Mouse (Mus musculus): ENCODE measurements at regions not wholly inside any gene's neighbourhood (a gene's known extent, or its start where the extent isn't known, plus 50 kb on each side); places are given as distances from the start of the nearest gene placed in this dataset.
"Not testable (repeated sequence)": the region's sequence is repeated elsewhere in the genome, so short reads cannot be mapped to it uniquely, and the experiment has no call there.

DNA sequence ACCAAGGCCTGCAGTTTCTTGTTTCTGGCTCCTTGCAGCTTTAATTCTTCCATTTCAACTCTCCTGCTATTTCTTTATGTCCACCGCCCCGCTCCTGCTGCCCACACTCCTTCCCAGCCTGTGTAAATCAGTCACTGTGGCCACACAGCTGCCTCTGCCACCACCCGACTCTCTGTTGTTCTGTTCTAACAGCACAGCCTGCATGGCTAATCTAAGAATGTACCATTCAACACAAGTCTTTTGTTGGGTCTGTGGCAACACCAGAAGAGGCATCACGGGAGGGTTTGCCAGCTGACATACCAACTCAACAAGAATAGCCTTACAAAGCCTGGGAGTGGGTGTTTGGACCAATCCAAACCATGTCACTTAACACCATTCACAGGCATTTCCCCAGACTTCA, 264.9 kb upstream of the Pum3 start:
- DNase-seq (ENCODE audit: low read depth, low spot score): no peak

DNA sequence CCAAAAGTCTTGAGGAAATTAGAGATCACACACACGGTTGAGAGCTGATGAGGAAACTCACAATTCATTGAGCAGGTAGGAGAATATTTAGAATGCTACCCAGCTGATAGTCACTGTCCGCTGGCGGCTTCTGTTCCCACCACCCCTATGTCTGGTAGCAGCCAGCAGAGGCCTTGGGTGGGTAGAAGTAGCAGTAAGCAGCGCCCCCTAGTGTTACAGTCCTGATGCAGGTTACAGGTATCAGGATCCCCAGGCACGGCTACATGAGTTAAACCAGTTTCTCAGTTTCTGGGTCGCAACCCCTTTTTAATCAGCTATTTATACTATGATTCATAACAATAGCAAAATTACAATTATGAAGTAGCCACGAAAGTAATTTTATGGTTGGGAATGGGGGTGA, 264.1 kb upstream of the Pum3 start:
- peak; percentile 52 for DNase-seq (ENCODE audit: low read depth, low spot score)

DNA sequence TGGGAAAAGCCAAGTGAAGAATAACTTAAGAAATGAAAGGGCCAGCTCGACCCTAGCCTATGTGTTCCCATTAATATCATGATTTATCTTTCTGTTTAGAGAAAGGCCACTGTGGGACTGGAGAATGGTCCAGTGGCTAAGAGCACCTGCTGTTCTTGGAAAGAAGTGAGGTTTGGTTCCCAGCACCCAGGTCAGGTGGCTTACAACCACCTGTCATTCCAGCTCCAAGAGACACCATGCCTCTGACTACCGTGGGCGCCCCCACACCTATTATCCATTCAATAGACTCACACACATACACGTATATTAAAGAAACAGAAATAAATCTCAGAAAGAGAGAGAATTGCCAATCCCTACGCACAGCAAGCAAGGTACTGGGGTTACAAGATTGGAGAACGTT, 263.3 kb upstream of the Pum3 start:
- DNase-seq (ENCODE audit: low read depth, low spot score): no peak

DNA sequence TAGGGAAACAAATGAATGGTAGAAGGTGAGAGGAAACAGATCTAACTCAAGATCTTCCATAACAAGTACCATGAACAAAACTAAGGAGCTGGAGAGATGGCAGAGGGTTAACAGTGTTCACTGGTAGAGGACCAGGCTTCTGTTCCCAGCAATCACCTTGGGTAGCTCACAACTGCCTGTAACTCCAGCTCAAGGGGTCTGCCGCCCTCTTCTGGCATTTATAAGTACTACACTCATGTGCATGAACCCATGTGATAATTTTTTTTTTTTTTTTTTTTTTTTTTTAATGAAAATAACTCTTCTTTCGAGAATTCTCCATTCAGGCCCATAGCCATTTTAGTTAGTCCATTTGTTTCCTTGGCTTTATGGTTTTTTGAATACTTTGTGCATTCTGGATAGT, 253.8 kb upstream of the Pum3 start:
- peak; percentile 55 for DNase-seq (ENCODE audit: low read depth, low spot score)

DNA sequence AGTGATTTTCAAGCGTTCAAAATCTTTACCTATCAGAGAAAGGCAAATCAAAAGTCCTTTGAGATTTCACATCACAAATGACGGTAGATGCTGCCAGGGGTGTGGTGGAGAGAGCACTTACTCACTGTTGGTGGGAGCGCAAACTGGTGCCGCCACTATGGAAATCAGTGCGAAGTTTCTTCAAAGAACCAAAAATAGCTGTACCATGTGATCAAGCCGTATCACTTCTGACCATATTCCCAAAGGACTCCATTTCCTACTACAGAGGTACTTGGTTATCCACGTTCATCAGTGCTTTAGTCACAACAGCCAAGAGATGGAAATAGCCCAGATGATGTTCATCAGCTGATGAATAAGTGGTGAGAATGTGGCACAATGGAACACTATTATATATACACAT, 249.8 kb upstream of the Pum3 start:
- peak; percentile 78 for DNase-seq (ENCODE audit: low read depth, low spot score)

DNA sequence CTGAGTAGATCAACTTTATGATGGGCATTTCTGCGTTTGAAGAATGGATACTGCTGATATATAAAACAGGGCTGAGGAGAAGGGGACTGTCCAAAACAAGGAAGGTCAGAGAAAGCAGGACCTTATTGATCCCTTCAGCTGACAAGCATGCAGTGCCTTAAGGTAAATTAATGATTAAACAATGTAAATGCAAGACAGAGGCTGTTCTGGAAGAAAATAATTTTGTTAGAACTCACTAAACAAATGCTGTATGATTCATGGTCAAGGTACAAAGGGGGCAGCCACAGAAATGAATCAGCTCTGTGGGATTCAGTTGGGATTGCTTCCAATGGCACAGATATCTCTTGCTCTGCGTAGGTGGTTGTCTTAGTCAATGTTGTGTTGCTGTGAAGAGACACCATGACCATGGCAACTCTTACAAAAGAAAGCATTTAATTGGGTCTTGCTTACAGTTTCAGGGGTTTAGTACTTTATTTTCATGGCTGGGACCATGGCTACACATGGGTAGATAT, 243.1 kb upstream of the Pum3 start:
- no peak for DNase-seq (ENCODE audit: low read depth, low spot score)

DNA sequence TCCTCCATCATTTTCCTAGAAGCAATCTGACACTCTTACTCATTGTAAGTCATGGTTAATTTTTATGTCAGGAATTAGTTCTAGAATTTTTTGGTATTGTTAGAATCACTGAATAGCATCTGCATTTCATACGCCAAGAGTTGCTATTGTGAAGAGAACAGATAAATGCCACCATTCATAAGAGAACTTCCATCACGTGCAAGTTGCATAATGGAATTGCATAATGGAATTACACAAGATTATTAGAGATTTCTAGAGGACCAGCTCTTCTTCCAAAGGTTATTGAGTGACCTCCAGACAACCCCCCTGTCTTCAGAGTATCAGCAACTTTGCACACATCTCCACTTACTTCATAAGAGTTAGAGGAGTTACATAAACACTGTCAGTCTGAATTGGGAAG, 233.7 kb upstream of the Pum3 start:
- DNase-seq (ENCODE audit: low read depth, low spot score): no peak

DNA sequence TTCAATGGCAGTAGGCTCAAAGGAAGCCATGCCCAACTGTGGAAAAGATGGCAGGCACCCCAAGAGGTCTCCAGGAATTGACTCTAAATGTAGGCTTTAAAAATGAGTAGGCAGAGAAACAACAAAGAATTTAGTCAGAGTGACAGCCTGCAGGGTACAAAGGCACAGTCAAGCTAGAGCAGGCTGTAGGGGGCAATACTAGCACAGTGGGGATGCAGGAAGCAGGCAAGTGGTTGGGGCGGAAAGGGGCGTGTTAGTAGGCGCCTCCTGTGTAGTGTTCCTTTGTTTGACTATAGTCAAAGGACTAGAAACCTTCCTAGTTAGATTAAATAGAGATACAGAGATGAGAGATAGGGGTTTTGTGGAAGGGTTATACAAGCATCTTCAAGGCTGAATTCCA, 211.4 kb upstream of the Pum3 start:
- no peak for DNase-seq (ENCODE audit: low read depth, low spot score)

DNA sequence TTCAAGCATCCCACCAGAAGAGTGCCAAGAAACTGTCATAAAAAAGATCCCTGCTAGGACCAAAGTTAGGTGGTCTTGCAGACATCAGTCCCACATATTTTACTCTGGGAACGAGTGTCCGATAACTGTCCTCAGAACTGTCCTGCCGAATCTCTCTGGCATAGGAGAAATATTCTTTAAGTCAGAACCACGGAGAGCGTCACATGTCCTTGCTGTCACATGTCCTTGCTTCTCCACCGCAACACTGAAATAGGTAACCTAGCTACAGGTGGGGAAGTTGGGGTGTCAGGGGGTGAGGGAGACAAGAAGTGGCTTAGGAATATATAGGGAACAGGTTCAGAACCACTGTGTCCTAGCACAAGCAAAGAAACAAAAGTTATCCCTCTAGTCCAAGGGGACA, 203.5 kb upstream of the Pum3 start:
- DNase-seq (ENCODE audit: low read depth, low spot score): no peak

DNA sequence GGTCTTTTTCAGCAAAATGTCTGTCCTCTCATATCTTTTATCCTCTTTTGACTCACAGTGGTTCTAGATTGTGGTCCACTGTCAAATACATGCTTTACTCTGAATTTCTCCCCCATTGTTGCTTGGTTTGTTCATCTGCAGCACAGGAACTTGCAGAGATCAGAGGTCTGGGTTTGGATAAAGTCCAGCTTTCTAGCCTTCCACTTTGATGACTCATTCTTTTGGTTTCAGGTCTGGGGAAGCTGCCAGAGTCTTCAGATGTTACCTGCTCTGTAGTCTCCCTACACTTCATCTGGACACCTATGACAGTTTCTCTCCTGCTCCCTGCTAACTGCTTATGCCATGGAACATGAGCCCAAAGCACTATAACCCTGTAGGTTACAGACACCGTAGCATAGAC, 198.0 kb upstream of the Pum3 start:
- DNase-seq (ENCODE audit: low read depth, low spot score): no peak

DNA sequence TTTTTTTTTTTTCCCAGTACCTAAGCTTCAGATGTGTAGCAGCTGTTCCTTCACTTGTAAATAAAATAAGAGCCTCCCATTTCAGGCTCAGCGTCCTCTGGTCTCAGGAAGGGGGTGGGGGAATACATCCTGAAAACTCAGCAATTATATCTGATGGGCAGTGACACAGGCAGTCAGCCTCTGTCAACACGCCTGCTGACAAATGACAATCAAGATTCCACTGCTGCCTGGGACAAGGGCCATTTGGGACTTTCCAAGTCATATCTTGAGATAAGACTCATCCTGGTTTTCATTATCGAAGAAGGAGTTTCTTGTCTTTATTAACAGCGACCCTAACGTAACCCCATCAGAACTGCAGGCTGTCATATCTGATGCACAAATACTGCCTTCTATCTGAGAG, 187.9 kb upstream of the Pum3 start:
- DNase-seq (ENCODE audit: low read depth, low spot score): no peak

DNA sequence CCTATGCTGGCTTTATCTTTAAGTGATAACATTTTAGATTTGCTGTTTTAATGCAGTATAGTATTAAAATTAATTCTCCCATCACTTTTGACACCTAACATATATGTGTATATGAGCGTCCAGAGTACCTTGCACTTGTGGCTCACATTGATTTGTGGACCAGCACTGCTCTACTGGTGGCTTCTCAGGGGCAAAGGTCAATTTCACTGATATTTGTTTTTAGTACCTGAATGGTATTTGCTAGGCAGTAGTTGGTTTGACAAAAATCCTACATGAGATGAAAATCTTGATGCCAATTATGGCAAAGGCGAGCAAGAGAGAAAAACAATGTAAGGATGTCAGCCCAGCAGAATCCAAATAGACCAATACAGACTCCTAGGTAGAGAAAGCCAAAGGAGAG, 177.3 kb upstream of the Pum3 start:
- no peak for DNase-seq (ENCODE audit: low read depth, low spot score)

DNA sequence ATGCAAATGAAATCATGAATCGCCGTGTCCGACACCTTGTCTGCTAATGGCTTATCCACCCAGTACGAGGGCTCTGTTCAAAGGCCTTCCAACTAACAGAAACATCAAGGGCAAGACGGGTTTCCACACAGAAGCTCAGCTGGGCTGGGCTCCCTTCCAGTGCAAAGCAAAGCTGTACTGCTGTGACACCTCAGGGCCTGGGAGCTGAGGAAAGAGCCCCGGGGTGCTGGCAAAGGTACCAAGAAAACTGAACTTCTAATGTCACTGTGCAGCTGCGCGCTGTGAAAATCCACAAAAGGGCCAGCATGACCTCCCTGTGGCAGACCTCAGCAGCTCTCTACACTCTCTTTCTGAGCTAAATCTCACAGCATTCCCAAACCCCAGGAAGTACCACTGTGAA, 173.7 kb upstream of the Pum3 start:
- DNase-seq (ENCODE audit: low read depth, low spot score): no peak

DNA sequence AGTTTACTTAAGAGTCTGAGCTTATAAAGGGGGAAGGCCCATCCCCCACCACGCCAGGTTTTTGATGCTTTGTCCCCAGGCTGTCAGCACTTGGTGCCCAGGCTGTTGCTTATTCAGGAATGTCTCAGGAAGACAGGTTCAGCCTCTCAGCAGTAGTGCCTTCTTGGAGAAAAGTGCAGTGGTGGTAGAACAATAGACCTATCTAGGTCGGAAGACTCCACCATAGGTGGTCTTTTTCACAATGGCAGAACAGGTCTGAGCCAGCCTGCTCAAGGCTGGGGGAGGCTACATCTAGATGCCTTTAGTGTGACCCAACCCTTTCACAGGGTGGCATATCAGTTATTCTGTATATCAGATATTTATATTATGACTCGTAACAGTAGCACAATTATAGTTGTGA, 171.9 kb upstream of the Pum3 start:
- DNase-seq (ENCODE audit: low read depth, low spot score): no peak

DNA sequence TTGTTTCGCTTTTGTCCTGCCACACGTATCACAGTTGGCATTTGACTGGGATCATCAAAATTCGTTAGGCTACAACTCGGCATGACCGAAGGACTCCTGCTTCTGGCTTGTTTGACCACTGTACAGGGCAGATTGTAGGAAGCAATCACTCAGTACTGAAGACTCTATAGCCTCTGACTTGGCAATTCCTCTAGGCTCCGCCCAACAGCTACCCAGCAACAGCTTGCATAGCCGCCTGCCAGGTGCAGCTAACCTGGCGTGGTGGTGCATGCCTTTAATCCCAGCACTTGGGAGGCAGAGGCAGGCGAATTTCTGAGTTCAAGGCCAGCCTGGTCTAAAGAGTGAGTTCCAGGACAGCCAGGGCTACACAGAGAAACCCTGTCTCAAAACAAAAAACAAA, 170.8 kb upstream of the Pum3 start:
- DNase-seq (ENCODE audit: low read depth, low spot score): not testable (repeated sequence)

DNA sequence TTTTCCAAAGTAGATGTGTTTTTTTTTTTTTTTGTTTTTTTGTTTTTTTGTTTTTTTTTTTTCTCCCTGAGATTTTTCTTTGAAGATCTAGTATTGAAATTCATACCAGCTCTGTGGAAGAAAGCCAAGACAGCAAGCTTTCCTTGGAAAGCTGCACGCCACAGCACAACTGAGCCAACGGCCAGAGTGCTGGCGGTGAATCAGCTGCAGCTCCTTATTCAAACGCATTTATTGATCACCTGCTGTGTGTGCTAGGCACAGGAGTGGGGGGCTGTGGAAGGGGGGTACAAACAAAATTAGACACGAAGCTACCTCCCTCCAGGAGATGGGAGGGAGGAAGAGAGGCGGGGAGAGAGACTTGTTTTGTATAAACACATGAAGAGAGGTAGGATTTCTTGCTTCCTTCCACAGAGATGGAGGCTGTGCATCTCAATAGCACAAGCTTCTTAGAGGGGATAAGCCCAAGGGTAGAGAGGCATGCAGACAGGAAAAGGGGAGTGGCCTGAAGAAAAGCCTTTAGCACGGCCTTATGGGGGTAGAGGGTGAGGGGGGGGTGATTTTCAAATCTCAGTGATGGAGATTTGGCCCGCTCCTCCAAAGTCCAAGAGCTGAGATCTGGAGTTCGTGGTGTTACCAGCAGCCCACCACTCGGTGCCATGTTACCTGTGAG, 170.1 kb upstream of the Pum3 start:
- no peak for DNase-seq (ENCODE audit: low read depth, low spot score)

DNA sequence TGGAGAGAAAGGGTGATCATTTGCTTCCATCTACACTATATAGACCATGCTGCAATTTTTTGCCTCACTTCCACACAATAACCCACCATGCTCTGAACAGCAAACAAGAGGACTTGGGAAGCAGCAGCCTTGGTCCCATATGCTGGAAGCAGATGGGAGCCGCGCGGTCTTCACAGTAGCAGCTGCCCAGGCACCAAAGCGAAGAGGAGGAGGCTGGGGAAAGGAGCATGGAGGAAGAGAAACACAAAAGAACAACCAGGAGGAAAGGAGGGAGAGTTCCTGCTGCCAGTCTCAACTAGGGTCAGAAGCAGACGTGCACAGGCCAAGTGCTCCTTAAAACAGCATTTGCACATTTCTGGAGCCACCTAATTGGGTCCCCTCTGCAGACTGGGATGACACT, 168.7 kb upstream of the Pum3 start:
- no peak for DNase-seq (ENCODE audit: low read depth, low spot score)

DNA sequence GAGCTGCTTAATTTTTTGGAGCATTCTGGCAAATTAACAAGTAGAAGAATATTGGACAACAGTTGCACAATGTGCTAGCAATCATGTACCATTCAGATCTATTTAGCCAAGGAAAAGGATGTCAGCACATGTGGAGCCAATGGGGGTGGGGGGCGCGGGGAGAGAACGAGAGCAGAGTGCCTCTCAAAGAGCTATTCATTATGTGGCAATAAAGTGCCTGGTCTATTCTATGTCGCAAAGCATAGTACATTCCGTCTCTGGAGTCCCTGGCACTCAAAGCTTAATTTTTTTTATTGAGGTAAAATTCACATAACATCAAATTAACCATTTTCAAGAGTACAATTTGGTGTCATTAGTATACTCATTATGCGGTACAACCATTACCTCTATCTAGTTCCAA, 155.9 kb upstream of the Pum3 start:
- no peak for DNase-seq (ENCODE audit: low read depth, low spot score)

DNA sequence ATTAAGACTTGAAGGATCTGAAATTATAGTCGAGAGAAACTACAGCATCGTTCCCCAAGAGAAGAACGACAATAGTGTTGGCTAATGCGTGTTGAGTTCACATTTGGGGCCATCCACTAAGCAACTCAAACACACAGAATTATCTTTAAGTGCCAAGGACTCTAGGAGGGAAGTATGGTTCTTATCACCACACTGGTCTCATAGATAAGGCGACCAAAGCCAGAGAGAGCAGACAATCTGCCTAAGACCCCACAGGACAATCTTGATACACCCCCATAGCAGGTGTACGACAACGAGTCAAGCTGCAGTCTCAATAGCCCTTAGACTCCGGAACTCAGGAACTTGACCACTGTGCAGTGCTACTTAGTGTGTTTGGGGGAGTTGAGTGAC, 152.5 kb upstream of the Pum3 start:
- DNase-seq (ENCODE audit: low read depth, low spot score): no peak

DNA sequence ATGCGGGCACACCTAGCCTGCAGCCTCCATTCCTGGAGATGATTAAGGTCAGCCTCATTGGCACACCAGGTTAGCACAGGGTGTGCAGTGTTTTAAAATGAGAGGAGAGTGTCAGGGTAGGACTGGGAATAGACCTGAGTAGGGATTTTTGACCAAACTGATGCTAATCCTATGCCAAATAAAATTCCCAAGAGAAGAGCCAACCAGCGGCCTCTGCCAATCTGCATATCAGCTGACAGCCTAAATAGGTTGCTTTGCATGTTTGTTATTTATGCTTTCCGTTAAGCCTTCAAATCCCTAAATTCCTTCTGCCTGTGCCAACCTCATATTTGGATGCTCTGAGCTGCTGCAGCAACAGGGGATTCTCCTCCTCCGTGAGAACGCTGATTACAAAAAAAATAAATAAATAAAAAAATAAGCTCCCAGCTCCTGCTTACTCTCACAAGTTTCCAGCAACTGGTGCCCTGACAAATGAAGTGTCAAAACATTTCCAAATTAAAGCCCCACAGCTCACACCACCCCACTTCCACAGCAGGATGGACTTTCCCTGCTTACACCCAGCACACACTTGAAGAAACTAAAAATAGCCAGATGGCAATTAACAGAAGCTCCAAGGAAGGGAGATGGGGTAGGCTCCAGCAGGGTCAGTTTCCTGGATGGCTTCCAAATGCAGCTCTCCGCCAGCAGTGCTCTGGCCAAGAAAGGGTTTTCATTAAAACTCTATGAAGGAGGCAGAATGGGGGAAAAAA, 151.9 kb upstream of the Pum3 start:
- DNase-seq (ENCODE audit: low read depth, low spot score): no peak

DNA sequence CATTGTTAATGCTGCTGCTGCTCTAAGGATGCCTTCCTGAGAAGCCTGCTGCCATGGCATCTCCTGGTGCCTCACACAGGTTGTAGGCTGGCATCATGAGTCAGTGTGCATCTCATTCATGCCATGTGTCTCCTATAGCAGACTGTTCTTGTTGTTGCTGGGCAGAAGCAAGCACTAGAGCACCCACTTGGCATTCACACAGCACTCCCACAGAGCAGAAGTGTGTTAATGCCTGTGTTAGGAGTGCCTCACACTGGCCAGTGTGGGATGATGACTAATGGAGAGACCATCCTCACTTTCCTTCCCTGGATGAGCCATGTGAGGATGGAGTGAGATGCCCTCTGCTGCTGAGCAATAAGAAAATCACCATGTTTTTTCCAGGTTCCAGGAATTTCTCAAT, 146.9 kb upstream of the Pum3 start:
- DNase-seq (ENCODE audit: low read depth, low spot score): no peak

DNA sequence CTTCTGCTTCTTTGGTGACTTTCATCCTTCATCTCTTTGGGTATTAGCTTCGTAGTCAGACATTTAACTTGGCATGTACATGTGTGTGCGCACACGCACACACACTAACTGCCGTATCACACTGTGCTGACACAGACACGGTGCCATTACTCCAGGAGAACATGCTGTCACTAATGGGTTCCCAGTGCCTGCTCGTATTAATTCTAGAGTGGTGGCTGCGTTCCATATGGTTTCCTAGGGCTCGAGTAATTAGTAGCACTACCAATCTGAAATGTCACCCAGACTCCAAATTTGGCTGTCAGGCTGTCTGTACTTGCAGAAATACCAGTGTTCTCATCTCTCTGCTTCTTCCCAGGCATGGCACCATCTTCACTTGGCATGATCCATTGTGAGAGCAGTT, 137.3 kb upstream of the Pum3 start:
- no peak for DNase-seq (ENCODE audit: low read depth, low spot score)

DNA sequence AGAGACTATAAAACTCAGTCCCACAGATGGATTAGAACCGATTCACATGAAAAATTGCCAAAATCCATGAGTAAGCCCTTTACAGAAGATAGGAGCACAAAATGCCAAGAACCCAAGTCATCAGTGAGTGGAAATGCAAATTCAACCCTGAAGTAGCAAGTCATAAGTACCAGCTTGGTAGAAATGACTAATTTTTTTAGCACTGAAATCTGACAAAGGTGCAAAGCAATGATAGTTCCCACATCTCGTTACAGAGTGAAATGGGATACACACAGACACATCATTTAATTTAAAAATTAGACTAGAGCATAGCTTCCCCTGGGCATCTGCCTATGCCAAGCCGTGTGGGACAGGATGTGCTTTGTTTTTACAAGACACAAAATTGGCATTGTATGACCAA, 136.4 kb upstream of the Pum3 start:
- DNase-seq (ENCODE audit: low read depth, low spot score): no peak

DNA sequence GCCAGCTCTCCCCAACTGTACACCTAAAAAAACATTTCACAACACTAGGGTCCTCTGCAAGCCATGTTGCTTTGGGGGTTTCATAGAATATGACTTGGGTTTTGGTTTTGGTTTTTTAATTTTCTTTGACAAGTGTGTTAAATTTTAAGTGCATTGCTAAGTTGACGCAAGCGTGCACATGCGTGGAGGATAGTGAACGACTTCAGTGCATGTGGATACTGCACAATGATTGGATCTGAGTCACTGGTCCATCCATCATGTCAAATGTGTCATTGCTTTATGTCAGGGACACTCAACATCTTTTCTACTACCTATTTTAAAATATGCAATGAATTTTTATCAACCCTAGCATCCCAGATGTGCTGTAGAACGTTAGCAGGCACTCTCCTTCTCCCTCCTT, 134.5 kb upstream of the Pum3 start:
- DNase-seq (ENCODE audit: low read depth, low spot score): no peak
